Mouse (Mus musculus) midbrain, embryonic 10.5 days (tissue): ENCODE data around the gene Klk12. TPM values are rescaled to one million over a fixed set of nuclear protein-coding genes. Genes with fewer than 3 reads are reported as not detected.

Source experiments
- DNase-seq: peaks from one replicate; pipeline ENCODE4 v3.0.0-alpha.2; 2017; ENCODE audit warnings: low spot score
- H3K27ac ChIP-seq: fragments of 300-500 bp; sonication (generic); replicated peaks from 2 replicates; pipeline ENCODE4 v1.5.1; 2016; ENCODE audit warnings: mild to moderate bottlenecking
- H3K27me3 ChIP-seq: fragments of 300-500 bp; sonication (generic); 2 replicates; pipeline ENCODE4 v1.6.1; 2016; ENCODE audit warnings: low read depth, mild to moderate bottlenecking; ENCODE audit not compliant: poor library complexity, severe bottlenecking
- H3K36me3 ChIP-seq: fragments of 300-500 bp; sonication (generic); 2 replicates; pipeline ENCODE4 v1.6.1; 2016; ENCODE audit warnings: mild to moderate bottlenecking, moderate library complexity
- H3K4me1 ChIP-seq: fragments of 300-500 bp; sonication (generic); 2 replicates; pipeline ENCODE4 v1.6.1; 2016
- H3K4me3 ChIP-seq: fragments of 300-500 bp; sonication (generic); 2 replicates; pipeline ENCODE4 v1.5.1; 2016; ENCODE audit warnings: mild to moderate bottlenecking, moderate library complexity
- H3K9me3 ChIP-seq: fragments of 300-500 bp; sonication (generic); replicated peaks from 2 replicates; pipeline ENCODE4 v1.6.1; 2016; ENCODE audit warnings: mild to moderate bottlenecking
- WGBS: fragments of 180-500 bp; shearing (Covaris S2); methylation state at CpG from one replicate; pipeline ENCODE4 v1.1.7; 2016; 5-methylcytosine and 5-hydroxymethylcytosine counted together
- polyA plus RNA-seq: library from polyadenylated mRNA; unstranded; fragments of >200 nt; fragmentation: Nextera tagmentation; extraction: Ambion mirVana; gene quantifications from 2 replicates; pipeline ENCODE4 v1.2.1, GENCODE M21; 2016

Gene Klk12
- polyA plus RNA-seq: not detected in 2 replicates

DNA sequence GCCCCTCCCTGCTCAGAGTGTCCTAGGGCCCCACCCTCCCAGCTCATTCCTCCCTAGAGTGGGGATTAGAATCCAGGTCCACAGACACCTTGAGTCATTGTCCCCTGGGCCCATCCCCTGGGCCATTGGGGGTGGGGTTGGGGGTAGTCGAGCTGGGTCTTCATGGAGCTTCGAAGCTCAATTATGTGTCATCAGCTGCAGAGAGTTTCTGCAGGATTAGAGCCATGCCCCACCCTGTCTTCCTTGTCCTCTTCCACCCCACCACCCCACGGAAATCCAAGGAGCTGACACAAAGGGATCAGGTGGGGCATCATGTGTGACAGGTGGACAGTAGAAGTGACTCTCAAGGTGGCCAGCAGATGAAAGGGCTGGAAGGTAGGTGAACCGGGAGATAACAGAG is at the start of gene Klk12:
Klk12 (plus strand) TSS at position 301 of the 400 bp plus-strand sequence.
- Histone ChIP-seq H3K9me3 (no peaks in the 10 kb centered on the region), H3K4me3 (no peak within 1 kb of the TSS), H3K27ac (no peak within 1 kb of the TSS), H3K27me3 (no peaks in the 10 kb centered on the region), H3K36me3 (no peaks in the 10 kb centered on the region), H3K4me1 (peaks cover 4% of the 10 kb centered on the region)
- peak; percentile 8 for DNase-seq
- WGBS: 74% methylated on average over 4 of the region's 4 CpGs

DNA sequence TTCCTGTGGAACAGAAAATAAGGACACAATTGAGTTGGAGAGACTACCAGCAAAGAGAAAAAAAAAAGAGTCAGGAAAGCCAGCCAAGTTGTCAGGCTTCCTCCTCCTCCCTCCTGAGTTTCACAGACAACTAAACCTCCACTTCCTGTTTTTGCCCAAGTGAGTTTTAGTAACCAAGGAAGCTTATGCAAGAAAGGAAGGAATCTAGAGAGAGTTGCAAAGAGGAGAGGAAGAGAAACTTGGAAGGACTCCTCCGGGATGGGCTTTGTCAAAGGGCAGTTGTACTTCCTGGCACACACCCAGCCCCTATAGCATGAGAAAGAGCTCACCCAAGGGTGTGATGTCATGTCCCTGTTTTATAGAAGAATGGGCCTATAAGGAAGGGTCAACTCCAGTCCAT is 20.9 kb upstream of the Klk12 start:
- Histone ChIP-seq H3K4me1 (no peaks in the 10 kb centered on the region), H3K36me3 (no peaks in the 10 kb centered on the region), H3K4me3 (no peak overlapping the region), H3K27me3 (no peaks in the 10 kb centered on the region), H3K27ac (no peak overlapping the region), H3K9me3 (no peaks in the 10 kb centered on the region)
- no peak for DNase-seq
- WGBS: 48% methylated on average over 1 of the region's 1 CpGs

DNA sequence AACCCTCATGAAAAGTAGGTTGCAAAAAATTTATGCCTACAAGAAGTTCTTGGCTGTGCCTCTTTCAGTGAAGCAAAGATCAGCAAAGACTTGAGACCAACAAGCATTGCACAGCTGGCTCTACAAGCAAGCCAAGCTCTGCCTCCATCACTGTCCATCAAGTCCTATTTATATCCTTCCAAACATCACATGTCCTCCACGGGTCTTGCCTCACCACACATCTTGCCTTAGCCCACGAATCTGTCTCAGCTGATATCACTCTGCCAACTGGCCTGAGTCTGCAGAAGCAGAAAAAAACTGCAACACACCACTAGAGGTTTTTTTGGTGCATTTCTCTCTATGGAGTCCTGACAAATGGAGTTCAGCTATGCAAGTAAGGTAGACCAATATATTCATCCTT is 15.9 kb upstream of the Klk12 start:
- Histone ChIP-seq H3K27ac (no peak overlapping the region), H3K4me3 (no peak overlapping the region), H3K4me1 (no peaks in the 10 kb centered on the region), H3K27me3 (no peaks in the 10 kb centered on the region), H3K36me3 (no peaks in the 10 kb centered on the region), H3K9me3 (no peaks in the 10 kb centered on the region)
- no peak for DNase-seq
- 70% methylated on average over 2 of the region's 2 CpGs for WGBS

DNA sequence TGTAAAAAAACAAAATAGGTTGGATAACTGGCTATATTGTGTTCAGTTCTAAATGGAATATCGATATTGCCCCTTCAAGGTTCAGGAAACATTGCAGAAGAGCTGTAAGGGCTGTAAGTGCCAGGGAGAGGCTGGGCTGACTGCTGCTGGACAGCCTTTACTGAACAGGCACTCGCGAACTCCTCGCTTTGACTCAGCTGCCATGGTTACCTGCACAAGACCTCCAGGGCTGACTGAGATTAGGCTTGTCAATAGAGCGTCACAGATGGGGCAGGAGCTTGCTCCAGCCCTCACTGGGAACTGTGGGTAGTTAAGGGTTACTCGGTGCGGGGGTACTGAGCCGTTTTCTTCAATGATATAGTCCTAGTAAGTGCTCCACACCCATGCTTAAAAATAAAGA is 2.2 kb upstream of the Klk12 start:
- WGBS: 38% methylated on average over 8 of the region's 8 CpGs
- Histone ChIP-seq H3K36me3 (no peaks in the 10 kb centered on the region), H3K9me3 (no peaks in the 10 kb centered on the region), H3K4me3 (no peak overlapping the region), H3K27me3 (no peaks in the 10 kb centered on the region), H3K4me1 (peaks cover 4% of the 10 kb centered on the region), H3K27ac (no peak overlapping the region)
- DNase-seq: peak; percentile 20

- Histone ChIP-seq H3K27me3 (no peaks in the 10 kb centered on the region), H3K4me3 (no peak overlapping the region), H3K36me3 (no peaks in the 10 kb centered on the region), H3K4me1 (peaks cover 8% of the 10 kb centered on the region), H3K9me3 (no peaks in the 10 kb centered on the region), H3K27ac (no peak overlapping the region)
- peak; percentile 6 for DNase-seq
- 91% methylated on average over 8 of the region's 8 CpGs for WGBS
These were observed 939 bp downstream of the Klk12 start for GRCm38 (mm10) chr7:43769636-43770035.

- H3K36me3 ChIP-seq: no peaks in the 10 kb centered on the region
- WGBS: 97% methylated on average over 10 of the region's 10 CpGs
- peak; percentile 9 for DNase-seq
- no peak overlapping the region for H3K27ac ChIP-seq
- no peaks in the 10 kb centered on the region for H3K9me3 ChIP-seq
- H3K27me3 ChIP-seq: no peaks in the 10 kb centered on the region
- no peak overlapping the region for H3K4me3 ChIP-seq
- peaks cover 19% of the 10 kb centered on the region for H3K4me1 ChIP-seq
These were observed 2.0 kb downstream of the Klk12 start for GRCm38 (mm10) chr7:43770701-43771100.

DNA sequence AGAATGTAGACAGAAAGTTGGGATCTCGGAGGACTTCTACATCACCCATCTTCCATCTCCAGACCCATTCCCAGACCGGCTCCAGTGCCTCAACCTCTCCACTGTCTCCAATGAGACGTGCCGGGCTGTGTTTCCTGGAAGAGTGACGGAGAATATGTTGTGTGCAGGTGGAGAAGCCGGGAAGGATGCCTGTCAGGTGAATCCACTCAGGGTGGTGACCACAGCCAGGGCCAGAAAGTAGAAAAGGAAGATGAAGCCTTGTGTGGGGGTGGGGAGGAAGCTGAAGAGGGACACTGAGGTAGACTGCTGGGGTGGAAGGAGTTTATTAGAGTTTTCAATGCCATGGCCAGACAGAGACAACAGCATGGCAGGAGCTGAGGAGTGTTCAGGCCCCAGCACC is 3.2 kb downstream of the Klk12 start:
- Histone ChIP-seq H3K27ac (no peak overlapping the region), H3K4me3 (no peak overlapping the region), H3K36me3 (no peaks in the 10 kb centered on the region), H3K4me1 (peaks cover 17% of the 10 kb centered on the region), H3K27me3 (no peaks in the 10 kb centered on the region), H3K9me3 (no peaks in the 10 kb centered on the region)
- WGBS: 97% methylated on average over 6 of the region's 6 CpGs
- DNase-seq: peak; percentile 9

GRCm38 (mm10) chr7:43772901-43773300 is 4.2 kb downstream of the Klk12 start:
- WGBS: 82% methylated on average over 3 of the region's 3 CpGs
- no peaks in the 10 kb centered on the region for H3K9me3 ChIP-seq
- peaks cover 17% of the 10 kb centered on the region for H3K4me1 ChIP-seq
- no peaks in the 10 kb centered on the region for H3K36me3 ChIP-seq
- DNase-seq: peak; percentile 5
- H3K27me3 ChIP-seq: no peaks in the 10 kb centered on the region
- no peak overlapping the region for H3K27ac ChIP-seq
- H3K4me3 ChIP-seq: no peak overlapping the region

DNA sequence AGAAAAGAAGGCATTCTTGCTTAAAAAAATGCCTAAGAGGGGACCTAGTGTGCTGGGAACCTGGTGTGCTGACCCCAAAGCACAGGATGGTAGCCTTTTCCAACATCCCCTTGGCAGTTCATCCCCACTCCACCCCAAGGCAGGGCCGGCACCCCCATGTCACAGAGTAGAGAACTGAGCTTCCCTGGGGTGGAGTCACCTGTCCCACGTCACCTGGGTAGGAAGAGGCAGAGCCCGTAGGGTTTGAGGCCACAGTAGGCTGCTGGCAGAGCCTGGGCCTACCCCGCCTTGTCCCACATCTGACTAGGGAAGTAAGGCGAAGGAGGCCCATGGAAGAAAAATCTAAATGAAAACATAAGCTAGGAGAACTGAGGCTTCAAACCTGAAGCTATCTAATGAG is 5.7 kb downstream of the Klk12 start, which contains the start of gene Klk11:
Klk11 (plus strand) TSS at position 241 of the 400 bp plus-strand sequence.
- peak within 1 kb of the TSS; percentile 85 for H3K27ac ChIP-seq
- H3K27me3 ChIP-seq: no peaks in the 10 kb centered on the region
- H3K4me1 ChIP-seq: peaks cover 17% of the 10 kb centered on the region
- H3K4me3 ChIP-seq: no peak within 1 kb of the TSS
- no peak for DNase-seq
- H3K36me3 ChIP-seq: no peaks in the 10 kb centered on the region
- WGBS: 89% methylated on average over 5 of the region's 5 CpGs
- no peaks in the 10 kb centered on the region for H3K9me3 ChIP-seq

DNA sequence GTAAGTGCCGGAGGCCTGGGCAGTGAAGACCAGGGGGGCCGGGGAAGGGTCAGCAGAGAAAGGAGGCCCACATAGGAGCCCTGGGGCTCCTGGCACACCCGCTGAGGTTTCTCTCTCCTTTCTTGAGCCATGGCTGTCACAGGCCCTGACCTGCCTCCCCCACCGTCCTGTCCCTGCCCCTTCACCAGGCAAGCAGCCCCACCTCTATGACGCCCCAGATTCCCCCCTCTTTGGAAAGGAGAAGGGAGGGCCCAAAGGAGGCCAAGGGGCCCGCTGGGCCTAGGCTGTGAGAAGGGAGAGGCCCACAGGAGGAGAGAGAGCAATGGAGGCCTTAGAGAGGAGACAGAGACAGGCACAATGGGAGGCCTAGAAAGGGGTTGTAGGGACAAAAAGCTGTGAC is 6.1 kb downstream of the Klk12 start:
- 40% methylated on average over 6 of the region's 6 CpGs for WGBS
- H3K27ac ChIP-seq: peak overlapping the region; percentile 85
- H3K9me3 ChIP-seq: no peaks in the 10 kb centered on the region
- no peak overlapping the region for H3K4me3 ChIP-seq
- peaks cover 17% of the 10 kb centered on the region for H3K4me1 ChIP-seq
- H3K36me3 ChIP-seq: no peaks in the 10 kb centered on the region
- peak; percentile 12 for DNase-seq
- H3K27me3 ChIP-seq: no peaks in the 10 kb centered on the region

GRCm38 (mm10) chr7:43775311-43776057 is 6.8 kb downstream of the Klk12 start:
- no peaks in the 10 kb centered on the region for H3K36me3 ChIP-seq
- no peaks in the 10 kb centered on the region for H3K9me3 ChIP-seq
- peaks cover 17% of the 10 kb centered on the region for H3K4me1 ChIP-seq
- H3K27ac ChIP-seq: peak overlapping the region; percentile 85
- no peak overlapping the region for H3K4me3 ChIP-seq
- WGBS: 51% methylated on average over 7 of the region's 7 CpGs
- H3K27me3 ChIP-seq: no peaks in the 10 kb centered on the region
- DNase-seq: peak; percentile 11

GRCm38 (mm10) chr7:43776506-43776905 is 7.8 kb downstream of the Klk12 start:
- DNase-seq: no peak
- no peaks in the 10 kb centered on the region for H3K9me3 ChIP-seq
- peaks cover 3% of the 10 kb centered on the region; the same call in 1 of the 2 replicates for H3K27me3 ChIP-seq
- H3K4me3 ChIP-seq: no peak overlapping the region
- WGBS: 79% methylated on average over 5 of the region's 5 CpGs
- H3K36me3 ChIP-seq: no peaks in the 10 kb centered on the region
- no peak overlapping the region for H3K27ac ChIP-seq
- peaks cover 17% of the 10 kb centered on the region for H3K4me1 ChIP-seq

DNA sequence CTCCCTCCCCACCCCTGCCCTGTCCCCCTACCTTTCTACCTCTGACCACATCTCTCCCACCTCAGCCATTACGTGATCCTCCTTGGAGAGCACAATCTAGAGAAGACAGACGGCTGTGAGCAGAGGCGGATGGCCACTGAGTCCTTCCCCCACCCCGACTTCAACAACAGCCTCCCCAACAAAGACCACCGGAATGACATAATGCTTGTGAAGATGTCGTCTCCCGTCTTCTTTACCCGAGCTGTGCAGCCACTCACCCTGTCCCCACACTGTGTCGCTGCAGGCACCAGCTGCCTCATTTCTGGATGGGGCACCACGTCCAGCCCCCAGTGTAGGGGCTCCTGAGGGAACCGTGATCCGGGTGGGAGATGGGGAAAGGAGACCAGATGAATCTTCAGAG is 8.7 kb downstream of the Klk12 start:
- no peak for DNase-seq
- Histone ChIP-seq H3K27me3 (peaks cover 7% of the 10 kb centered on the region; the same call in 1 of the 2 replicates), H3K27ac (no peak overlapping the region), H3K4me3 (no peak overlapping the region), H3K9me3 (no peaks in the 10 kb centered on the region), H3K36me3 (no peaks in the 10 kb centered on the region), H3K4me1 (peaks cover 21% of the 10 kb centered on the region)
- WGBS: 90% methylated on average over 12 of the region's 12 CpGs
